Mouse (Mus musculus): Measurements from ENCODE around the gene Pkd1l2. TPM values are rescaled to one million over a fixed set of nuclear protein-coding genes. Genes with fewer than 3 reads are reported as not detected.
A peak's percentile ranks its signal among the peaks of the same experiment; 100 is the strongest.

Pkd1l2 gene
- total and polyA plus RNA-seq, 2 experiments from 2014 or later: 0.05 to 2.0 TPM

DNA sequence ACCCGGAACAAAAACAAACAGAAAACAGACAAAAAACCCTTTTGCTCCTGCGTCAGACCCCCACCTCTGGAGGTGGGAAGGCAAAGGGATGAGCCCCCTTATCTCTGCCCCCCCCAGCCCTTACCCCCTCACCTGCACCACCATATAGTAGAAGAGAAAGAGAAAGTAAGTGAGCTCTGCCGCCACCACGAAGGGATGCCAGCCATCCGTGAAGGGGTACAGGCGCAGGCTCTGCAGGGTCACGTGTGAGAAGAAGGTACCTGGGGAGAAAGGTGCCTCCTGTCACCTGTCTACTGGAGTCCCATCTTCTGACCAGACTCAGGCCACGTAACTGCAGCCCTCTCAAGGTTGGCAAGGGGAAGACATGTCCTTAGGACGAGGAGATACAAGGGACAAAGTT, 70.9 kb downstream of the Pkd1l2 start:
- H3K27ac ChIP-seq: no peak overlapping the region
- no peaks in the 10 kb centered on the region for H3K4me1 ChIP-seq (ENCODE audit: insufficient read depth, low read length)
- 87% methylated on average over 9 of the region's 9 CpGs for WGBS
- H3K9ac ChIP-seq (replicated peaks; ENCODE audit: low read length): no peak overlapping the region
- DNase-seq (ENCODE audit: low spot score) (no peak), ATAC-seq (no peak)
- no peaks in the 10 kb centered on the region for H3K36me3 ChIP-seq (ENCODE audit: insufficient read depth, low read length)
- no peak overlapping the region for H3K4me3 ChIP-seq (ENCODE audit: low read length)
- H3K27me3 ChIP-seq (ENCODE audit: insufficient read depth, low read length): no peaks in the 10 kb centered on the region
- no peak overlapping the region for H3K4me2 ChIP-seq (ENCODE audit: low read depth, low read length)
- no peaks in the 10 kb centered on the region for H3K9me3 ChIP-seq (ENCODE audit: low read length)
- no peak for TF ChIP-seq CTCF (IDR thresholded peaks at IDR 0.05; ENCODE audit: low read depth)

DNA sequence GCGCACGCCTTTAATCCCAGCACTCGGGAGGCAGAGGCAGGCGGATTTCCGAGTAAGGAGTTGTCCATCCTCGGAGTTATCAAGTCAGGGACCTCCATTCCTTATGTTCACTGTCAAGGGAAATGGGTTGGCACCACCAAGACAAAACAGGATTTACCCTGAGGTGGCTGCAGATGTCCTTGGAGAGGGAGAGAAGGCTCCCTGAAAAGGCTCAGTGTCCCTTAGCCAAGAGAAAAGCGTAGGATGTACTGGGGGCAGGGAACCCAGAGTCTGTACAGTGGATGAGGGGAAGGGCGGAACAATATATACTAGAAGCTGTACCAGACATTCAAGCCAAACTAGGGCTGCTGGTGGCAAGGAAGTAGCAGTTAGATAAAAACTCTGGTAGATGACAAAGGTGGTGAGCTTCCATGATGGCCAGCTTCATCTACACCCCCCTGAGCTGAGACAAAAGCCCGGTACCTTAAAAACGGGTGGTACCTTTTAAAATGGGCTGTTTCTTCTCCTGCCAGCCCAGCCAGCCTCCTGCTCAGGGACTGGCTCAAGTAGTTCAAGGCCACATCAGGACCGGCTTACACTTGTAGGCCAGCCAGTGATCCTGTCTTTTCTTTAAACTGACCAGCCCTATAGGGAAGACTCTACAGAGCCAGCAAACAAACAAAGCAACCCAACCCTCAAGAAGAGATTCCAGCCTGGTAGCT, 88.1 kb downstream of the Pkd1l2 start:
- no peaks in the 10 kb centered on the region for H3K9me3 ChIP-seq (ENCODE audit: low read length)
- peak overlapping the region; percentile 77 for H3K4me3 ChIP-seq (ENCODE audit: low read length)
- TF ChIP-seq CTCF (IDR thresholded peaks at IDR 0.05; ENCODE audit: low read depth): no peak
- 0 out of 2 replicates have a peak overlapping the region, but pooled peaks have one; percentile 52 for H3K9ac ChIP-seq (replicated peaks; ENCODE audit: low read length)
- H3K4me1 ChIP-seq (ENCODE audit: insufficient read depth, low read length): no peaks in the 10 kb centered on the region
- H3K27me3 ChIP-seq (ENCODE audit: insufficient read depth, low read length): no peaks in the 10 kb centered on the region
- H3K4me2 ChIP-seq (ENCODE audit: low read depth, low read length): peak overlapping the region; percentile 99
- H3K27ac ChIP-seq: peak overlapping the region; percentile 51; the same call in 1 of the 2 replicates
- DNase-seq (ENCODE audit: low spot score) (no peak), ATAC-seq (no peak)
- WGBS: 65% methylated on average over 11 of the region's 11 CpGs
- H3K36me3 ChIP-seq (ENCODE audit: insufficient read depth, low read length): no peaks in the 10 kb centered on the region

DNA sequence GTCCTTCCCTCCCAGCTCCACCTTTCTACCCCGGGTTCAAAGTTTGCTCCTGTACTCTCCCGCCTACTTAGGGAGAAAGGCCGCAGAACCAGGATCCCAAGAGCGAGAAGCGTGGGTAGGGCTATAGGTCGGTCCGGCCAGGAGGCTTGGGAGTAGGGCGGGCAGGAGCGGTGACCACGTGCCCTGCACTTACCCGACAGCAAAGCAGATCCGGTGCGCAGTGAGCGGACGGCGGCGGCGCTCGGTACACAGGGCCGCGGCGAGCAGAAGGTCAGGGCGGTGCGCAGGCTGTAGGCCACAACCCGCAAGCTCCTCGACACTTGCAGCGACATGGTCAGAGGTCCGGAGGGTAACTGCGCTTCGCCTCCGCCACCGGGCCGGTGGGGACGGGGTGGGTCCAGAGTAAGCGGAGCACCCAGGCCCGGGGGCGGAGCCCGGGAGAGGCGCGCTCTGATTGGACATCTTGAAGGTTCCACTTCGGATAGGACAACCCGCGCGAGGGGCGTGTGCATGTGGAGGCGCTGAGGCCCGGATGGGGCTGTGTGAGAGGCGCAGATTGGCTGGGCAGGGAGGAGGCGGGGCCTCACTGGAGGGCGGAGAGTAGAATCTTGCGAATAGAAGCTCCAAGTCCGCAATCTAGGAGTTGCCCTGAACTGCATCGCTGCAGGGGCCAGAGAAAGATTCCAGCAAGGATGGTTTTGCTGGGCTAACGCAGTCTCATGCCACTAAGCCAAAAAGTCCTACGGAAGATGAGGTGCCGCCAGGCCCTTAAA, 89.0 kb downstream of the Pkd1l2 start, which contains the start of gene Gcsh:
Gene Gcsh, minus strand, starts transcription at position 443 of the 773 bp plus-strand sequence.
- Histone ChIP-seq H3K4me2 (ENCODE audit: low read depth, low read length) (peak within 1 kb of the TSS; percentile 99), H3K9ac (replicated peaks; ENCODE audit: low read length) (peak within 1 kb of the TSS; percentile 52; the same call in 1 of the 2 replicates), H3K27me3 (ENCODE audit: insufficient read depth, low read length) (no peaks in the 10 kb centered on the region), H3K27ac (peak within 1 kb of the TSS; percentile 54; the same call in 1 of the 2 replicates), H3K36me3 (ENCODE audit: insufficient read depth, low read length) (no peaks in the 10 kb centered on the region), H3K4me1 (ENCODE audit: insufficient read depth, low read length) (no peaks in the 10 kb centered on the region), H3K9me3 (ENCODE audit: low read length) (no peaks in the 10 kb centered on the region), H3K4me3 (ENCODE audit: low read length) (peak within 1 kb of the TSS; percentile 77)
- WGBS: under 1% methylated on average over 55 of the region's 56 CpGs
- DNase-seq (ENCODE audit: low spot score): peak; percentile 99
- TF ChIP-seq CTCF (IDR thresholded peaks at IDR 0.05; ENCODE audit: low read depth): no peak
- peak; percentile 100 for ATAC-seq

DNA sequence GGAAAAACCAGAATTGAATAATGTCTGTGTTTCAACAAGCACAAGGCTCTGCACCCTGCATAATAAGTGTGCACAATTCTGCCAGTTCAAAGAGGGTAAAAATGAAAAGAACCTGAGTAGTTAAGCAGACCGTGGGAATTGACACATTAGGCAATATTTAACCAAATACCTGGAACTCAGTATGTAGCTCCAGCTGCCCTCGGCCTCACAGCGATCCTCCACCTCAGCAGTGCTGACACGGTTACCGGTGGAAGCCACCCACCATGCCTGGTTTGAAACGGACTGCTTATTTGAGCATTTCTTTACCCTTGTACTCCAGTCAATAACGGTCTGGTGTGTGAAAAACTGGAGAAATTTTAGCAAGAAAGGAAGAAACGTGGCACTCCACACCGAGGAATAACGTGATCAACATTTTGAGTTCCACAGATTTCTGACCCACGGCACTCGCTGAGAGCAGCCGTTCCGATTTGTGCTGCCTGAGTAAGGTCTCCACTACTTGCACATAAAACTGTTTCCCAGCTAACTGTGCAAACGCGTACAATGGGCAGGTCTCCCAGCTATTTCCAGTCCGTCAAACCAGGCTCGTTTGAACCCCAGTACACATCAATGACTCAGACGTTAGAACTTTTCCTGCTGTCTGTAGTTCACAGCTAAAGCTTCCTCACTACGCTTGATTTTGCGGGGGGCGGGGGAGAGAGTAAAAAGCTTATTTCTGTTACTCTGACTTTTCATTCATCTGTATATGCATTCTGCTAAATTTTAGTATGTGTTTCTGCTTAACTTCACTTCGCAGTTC, 89.9 kb downstream of the Pkd1l2 start:
- TF ChIP-seq CTCF (IDR thresholded peaks at IDR 0.05; ENCODE audit: low read depth): no peak
- ATAC-seq (no peak), DNase-seq (ENCODE audit: low spot score) (peak; percentile 6)
- Histone ChIP-seq H3K4me1 (ENCODE audit: insufficient read depth, low read length) (no peaks in the 10 kb centered on the region), H3K9ac (replicated peaks; ENCODE audit: low read length) (peak overlapping the region; percentile 52; the same call in 1 of the 2 replicates), H3K36me3 (ENCODE audit: insufficient read depth, low read length) (no peaks in the 10 kb centered on the region), H3K4me3 (ENCODE audit: low read length) (peak overlapping the region; percentile 77), H3K4me2 (ENCODE audit: low read depth, low read length) (peak overlapping the region; percentile 99), H3K27ac (0 out of 2 replicates have a peak overlapping the region, but pooled peaks have one; percentile 54), H3K9me3 (ENCODE audit: low read length) (no peaks in the 10 kb centered on the region), H3K27me3 (ENCODE audit: insufficient read depth, low read length) (no peaks in the 10 kb centered on the region)
- 7% methylated on average over 23 of the region's 23 CpGs for WGBS

DNA sequence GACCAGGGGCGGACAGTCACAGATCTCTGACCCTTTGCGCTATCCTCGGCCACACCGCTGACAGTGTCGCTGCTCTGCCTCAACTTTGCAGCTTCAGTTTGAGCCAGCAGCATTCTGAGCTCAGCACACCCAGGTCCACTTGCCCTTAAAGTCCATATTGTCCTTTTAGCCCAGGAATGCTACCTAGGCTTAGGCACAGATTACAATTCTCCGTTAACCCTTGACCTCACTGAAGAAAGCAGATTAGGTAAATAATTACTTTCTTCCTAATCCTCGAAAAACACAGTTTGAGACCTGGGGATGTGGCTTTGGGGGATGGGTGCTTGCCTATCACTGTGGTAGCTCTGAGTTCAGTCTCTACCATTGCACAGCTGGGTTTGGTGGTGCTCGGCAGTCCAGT, 91.0 kb downstream of the Pkd1l2 start:
- no peak for ATAC-seq
- Histone ChIP-seq H3K36me3 (ENCODE audit: insufficient read depth, low read length) (no peaks in the 10 kb centered on the region), H3K4me1 (ENCODE audit: insufficient read depth, low read length) (no peaks in the 10 kb centered on the region), H3K27me3 (ENCODE audit: insufficient read depth, low read length) (no peaks in the 10 kb centered on the region), H3K9ac (replicated peaks; ENCODE audit: low read length) (no peak overlapping the region), H3K9me3 (ENCODE audit: low read length) (no peaks in the 10 kb centered on the region), H3K27ac (no peak overlapping the region), H3K4me2 (ENCODE audit: low read depth, low read length) (no peak overlapping the region), H3K4me3 (ENCODE audit: low read length) (no peak overlapping the region)
- TF ChIP-seq CTCF (IDR thresholded peaks at IDR 0.05; ENCODE audit: low read depth): no peak
- no peak for DNase-seq (ENCODE audit: low spot score)
- 88% methylated on average over 8 of the region's 8 CpGs for WGBS

DNA sequence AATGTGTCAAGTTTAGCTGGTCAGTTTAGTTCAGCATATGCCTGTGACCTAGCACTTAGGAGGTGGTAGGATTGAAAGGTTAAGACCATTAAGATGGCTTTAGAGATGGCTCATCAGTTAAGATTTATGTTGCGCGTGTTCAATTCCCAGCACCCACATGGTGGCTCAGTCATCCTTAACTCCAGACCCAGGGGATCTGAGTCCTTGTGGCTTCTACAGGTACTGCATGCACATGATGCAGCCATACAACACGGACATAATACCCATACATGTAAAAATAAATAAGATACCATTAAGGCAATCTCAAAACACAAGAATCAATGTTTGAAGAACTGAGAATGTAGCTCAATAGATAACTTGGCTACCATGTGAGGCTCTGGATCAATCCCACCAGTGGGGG, 92.4 kb downstream of the Pkd1l2 start:
- no peak for DNase-seq (ENCODE audit: low spot score)
- peak; percentile 39 for TF ChIP-seq CTCF (IDR thresholded peaks at IDR 0.05; ENCODE audit: low read depth)
- Histone ChIP-seq H3K4me2 (ENCODE audit: low read depth, low read length) (no peak overlapping the region), H3K27ac (no peak overlapping the region), H3K27me3 (ENCODE audit: insufficient read depth, low read length) (no peaks in the 10 kb centered on the region), H3K36me3 (ENCODE audit: insufficient read depth, low read length) (0 out of 2 replicates have a peak, but pooled peaks cover under 1% of the 10 kb centered on the region), H3K4me1 (ENCODE audit: insufficient read depth, low read length) (no peaks in the 10 kb centered on the region), H3K9me3 (ENCODE audit: low read length) (no peaks in the 10 kb centered on the region), H3K9ac (replicated peaks; ENCODE audit: low read length) (no peak overlapping the region), H3K4me3 (ENCODE audit: low read length) (no peak overlapping the region)
- 95% methylated on average over 3 of the region's 3 CpGs for WGBS
- ATAC-seq: no peak
